Mouse (Mus musculus) regulatory T cell (primary cell): Measurements from ENCODE around the gene Afg3l1.
"Not testable (repeated sequence)": the region's sequence is repeated elsewhere in the genome, so short reads cannot be mapped to it uniquely, and the experiment has no call there.

Experiments used
- in situ Hi-C: fragments of 300-600 bp; cut with MboI, MseI; formaldehyde crosslinking; loops from one replicate; pipeline ENCODE4 v1.15.1; 2025; ENCODE audit warnings: high pct_unique_total_duplicates

Afg3l1 gene

GRCm38 (mm10) chr8:123477737-123478258, at the start of gene Afg3l1:
TSS of gene Afg3l1 (plus strand) at chr8:123477903.
- in situ Hi-C loops, result no loop called here

- in situ Hi-C loops, result no loop called here
These were observed 49.3 kb upstream of the Afg3l1 start for GRCm38 (mm10) chr8:123428343-123428893.

GRCm38 (mm10) chr8:123428939-123429721, 48.6 kb upstream of the Afg3l1 start:
- in situ Hi-C loops, result no loop called here

GRCm38 (mm10) chr8:123429722-123430013, 48.0 kb upstream of the Afg3l1 start:
- in situ Hi-C loops, result not testable (repeated sequence)

- in situ Hi-C loops, result not testable (repeated sequence)
These were observed 46.8 kb upstream of the Afg3l1 start for GRCm38 (mm10) chr8:123430936-123431335.

- in situ Hi-C loops, result no loop called here
These were observed 45.9 kb upstream of the Afg3l1 start for GRCm38 (mm10) chr8:123431616-123432365.

GRCm38 (mm10) chr8:123432381-123432780, 45.3 kb upstream of the Afg3l1 start:
- in situ Hi-C loops, result no loop called here

- in situ Hi-C loops, result not testable (repeated sequence)
These were observed 44.3 kb upstream of the Afg3l1 start for GRCm38 (mm10) chr8:123433241-123433974.

GRCm38 (mm10) chr8:123441788-123442187, 35.9 kb upstream of the Afg3l1 start:
- in situ Hi-C loops, result no loop called here

- in situ Hi-C loops, result no loop called here
These were observed 35.4 kb upstream of the Afg3l1 start for GRCm38 (mm10) chr8:123442351-123442750.

- in situ Hi-C loops, result no loop called here
These were observed 34.7 kb upstream of the Afg3l1 start for GRCm38 (mm10) chr8:123442871-123443575.

- in situ Hi-C loops, result no loop called here
These were observed 34.2 kb upstream of the Afg3l1 start for GRCm38 (mm10) chr8:123443576-123443921.

GRCm38 (mm10) chr8:123444131-123444530, 33.6 kb upstream of the Afg3l1 start:
- in situ Hi-C loops, result no loop called here

GRCm38 (mm10) chr8:123445981-123446380, 31.7 kb upstream of the Afg3l1 start:
- in situ Hi-C loops, result no loop called here

GRCm38 (mm10) chr8:123446799-123447198, 30.9 kb upstream of the Afg3l1 start:
- in situ Hi-C loops, result no loop called here

GRCm38 (mm10) chr8:123450783-123451182, 26.9 kb upstream of the Afg3l1 start:
- in situ Hi-C loops, result no loop called here

- in situ Hi-C loops, result not testable (repeated sequence)
These were observed 26.0 kb upstream of the Afg3l1 start for GRCm38 (mm10) chr8:123451747-123452146.

GRCm38 (mm10) chr8:123452149-123452548, 25.6 kb upstream of the Afg3l1 start:
- in situ Hi-C loops, result no loop called here

- in situ Hi-C loops, result no loop called here
These were observed 24.4 kb upstream of the Afg3l1 start for GRCm38 (mm10) chr8:123453291-123453690.

- in situ Hi-C loops, result no loop called here
These were observed 23.8 kb upstream of the Afg3l1 start for GRCm38 (mm10) chr8:123453951-123454350.

- in situ Hi-C loops, result no loop called here
These were observed 23.1 kb upstream of the Afg3l1 start for GRCm38 (mm10) chr8:123454559-123454958.
